13 mouse cellular contexts compared by ENCODE assay signal in genomic region chr11:54149791-54150465, GRCm38 (mm10). TPM values are rescaled to one million over a fixed set of nuclear protein-coding genes. Genes with fewer than 3 reads are reported as not detected.
DNase-seq lines count a peak whose midpoint lies in the region; ATAC-seq and TF ChIP-seq lines count a peak whose summit lies in the region.
"Had no signal": no experiment of that assay in that cellular context is flagged by ENCODE, and none has a peak within 500 bp of the region (broad histone marks: within the 10 kb centered on the region; RNA-seq: fewer than 3 reads in every experiment).

No protein-coding gene starts in this region.

- peaks cover 8% of the 10 kb centered on the region for H3K4me1 ChIP-seq in intestine, embryonic 14.5 days (replicated peaks; ENCODE audit: control insufficient read depth, insufficient read depth, low read length)
- H3K4me1 ChIP-seq in intestine, postnatal 0 days (replicated peaks; ENCODE audit: control insufficient read depth, insufficient read depth, low read length), result 0 out of 2 replicates have a peak, but pooled peaks cover 4% of the 10 kb centered on the region
- H3K4me1 ChIP-seq: embryonic facial prominence, embryonic 15.5 days; hindbrain, embryonic 15.5 days had no signal

- no peak for DNase-seq in intestine, embryonic 14.5 days (ENCODE audit: low spot score)
- DNase-seq in 416B (ENCODE audit: low read depth) (peak; percentile 66), MEL-GATA-1-ER (ENCODE audit: extremely low read depth, low read depth) (peak; percentile 85)
- no peak for DNase-seq in frontal cortex, postnatal 36 days (ENCODE audit: low spot score in 2 of 2)
- DNase-seq in thymus, postnatal 10 days (ENCODE audit: low spot score in 2 of 2), result no peak
- DNase-seq: cerebellum, postnatal 10 days; forebrain, postnatal 0 days; kidney, postnatal 10 days; thymus, postnatal 14 days had no signal

- WGBS in intestine, embryonic 14.5 days, result 53% methylated on average over 3 of the region's 3 CpGs
- 63% methylated on average over 3 of the region's 3 CpGs for WGBS in intestine, postnatal 0 days

- ATAC-seq in intestine, embryonic 14.5 days (replicated peaks; ENCODE audit: low FRiP score, low TSS enrichment, low read depth), result no peak
- ATAC-seq in intestine, postnatal 0 days, result no peak
- ATAC-seq in megakaryocyte, adult 5-6 weeks (ENCODE audit: poor library complexity, severe bottlenecking), result peak; percentile 85
- ATAC-seq: forebrain, postnatal 0 days had no signal

- no peak for TF ChIP-seq CTCF in intestine, postnatal 0 days (IDR thresholded peaks at IDR 0.05; ENCODE audit: low read depth)

- H3K27ac ChIP-seq in intestine, embryonic 14.5 days (ENCODE audit: low read depth), result peak overlapping the region; percentile 9; the same call in 1 of the 2 replicates
- H3K27ac ChIP-seq in intestine, postnatal 0 days (ENCODE audit: low read depth, low read length), result no peak overlapping the region
- H3K27ac ChIP-seq: embryonic facial prominence, embryonic 15.5 days; hindbrain, embryonic 15.5 days had no signal

- H3K27me3 ChIP-seq in intestine, embryonic 14.5 days (replicated peaks; ENCODE audit: control insufficient read depth, insufficient read depth, low read length), result no peaks in the 10 kb centered on the region
- H3K27me3 ChIP-seq in intestine, postnatal 0 days (replicated peaks; ENCODE audit: control insufficient read depth, insufficient read depth, low read length), result no peaks in the 10 kb centered on the region
- H3K27me3 ChIP-seq: embryonic facial prominence, embryonic 15.5 days; hindbrain, embryonic 15.5 days had no signal

- H3K9me3 ChIP-seq in intestine, embryonic 14.5 days (ENCODE audit: control insufficient read depth, low read length), result no peaks in the 10 kb centered on the region
- H3K9me3 ChIP-seq in intestine, postnatal 0 days (ENCODE audit: control insufficient read depth), result peaks cover 3% of the 10 kb centered on the region; the same call in 1 of the 2 replicates
- H3K9me3 ChIP-seq: embryonic facial prominence, embryonic 15.5 days; hindbrain, embryonic 15.5 days had no signal

- H3K36me3 ChIP-seq in intestine, embryonic 14.5 days (ENCODE audit: control insufficient read depth, insufficient read depth, low read length), result no peaks in the 10 kb centered on the region
- H3K36me3 ChIP-seq in intestine, postnatal 0 days (ENCODE audit: control insufficient read depth, insufficient read depth), result no peaks in the 10 kb centered on the region
- H3K36me3 ChIP-seq: embryonic facial prominence, embryonic 15.5 days; hindbrain, embryonic 15.5 days had no signal

- no peak overlapping the region for H3K9ac ChIP-seq in intestine, embryonic 14.5 days (ENCODE audit: low read length)
- no peak overlapping the region for H3K9ac ChIP-seq in intestine, postnatal 0 days (ENCODE audit: low read depth, low read length)
- H3K9ac ChIP-seq: embryonic facial prominence, embryonic 15.5 days; forebrain, postnatal 0 days; hindbrain, embryonic 15.5 days had no signal

- H3K4me2 ChIP-seq in intestine, embryonic 14.5 days (ENCODE audit: low read length), result no peak overlapping the region
- H3K4me2 ChIP-seq in intestine, postnatal 0 days (replicated peaks; ENCODE audit: low read depth), result no peak overlapping the region
- H3K4me2 ChIP-seq: embryonic facial prominence, embryonic 15.5 days; hindbrain, embryonic 15.5 days had no signal

- no peak overlapping the region for H3K4me3 ChIP-seq in intestine, embryonic 14.5 days (ENCODE audit: low read depth, low read length)
- H3K4me3 ChIP-seq in intestine, postnatal 0 days (ENCODE audit: low read depth, low read length), result no peak overlapping the region
- H3K4me3 ChIP-seq: embryonic facial prominence, embryonic 15.5 days; hindbrain, embryonic 15.5 days had no signal

RNA-seq across cellular contexts. Expression of gene P4ha2, which starts 50.0 kb away (rescaled TPM):
- 38.7 and 44.4 TPM in 2 replicates for polyA plus RNA-seq in intestine, embryonic 14.5 days (2014; fragmentation: Nextera tagmentation; extraction: Ambion mirVana)
- 6.9 and 8.3 TPM in 2 replicates for polyA plus RNA-seq in intestine, postnatal 0 days (2015; fragmentation: Nextera tagmentation; extraction: Ambion mirVana)
- not detected in 2 replicates for total RNA-seq in megakaryocyte, adult 5-6 weeks (2015)
- total RNA-seq in megakaryocyte, adult 5-6 weeks (2017), result not detected in 2 replicates

Comparison
In these comparisons a context has a peak if more than half of its experiments do, and no peak if none do; other contexts are left out.
1. DNase-seq: peak in 416B (single experiment) and MEL-GATA-1-ER (single experiment); none in intestine, embryonic 14.5 days (single experiment), frontal cortex, postnatal 36 days (0 of 2) and thymus, postnatal 10 days (0 of 2).